Mouse (Mus musculus) liver, postnatal 0 days (tissue): ENCODE results near the gene Tfec. TPM values are rescaled to one million over a fixed set of nuclear protein-coding genes. Genes with fewer than 3 reads are reported as not detected.

Source experiments
- ATAC-seq: fragments of 200-750 bp; cut with Nextera tagmentation; 2 replicates; pipeline ENCODE4 v1.8.0; 2017; ENCODE audit warnings: mild to moderate bottlenecking, moderate library complexity
- DNase-seq: peaks from one replicate; pipeline ENCODE4 v3.0.0-alpha.2; 2016
- H3K27ac ChIP-seq: fragments of 300-500 bp; sonication (generic); 2 replicates; pipeline ENCODE4 v1.5.1; 2014; ENCODE audit warnings: antibody characterized with exemption, moderate library complexity, mild to moderate bottlenecking, low read depth
- H3K27me3 ChIP-seq: fragments of 300-500 bp; sonication (generic); 2 replicates; pipeline ENCODE4 v1.6.1; 2014; ENCODE audit warnings: low read length, control low read depth, mixed read lengths; ENCODE audit not compliant: insufficient read depth
- H3K36me3 ChIP-seq: fragments of 300-500 bp; sonication (generic); replicated peaks from 2 replicates; pipeline ENCODE4 v1.6.1; 2014; ENCODE audit warnings: mild to moderate bottlenecking, control low read depth, low read length, moderate library complexity, mixed read lengths; ENCODE audit not compliant: insufficient read depth
- H3K4me1 ChIP-seq: fragments of 300-500 bp; sonication (generic); 2 replicates; pipeline ENCODE4 v1.6.1; 2014; ENCODE audit warnings: antibody characterized with exemption, mild to moderate bottlenecking, control low read depth; ENCODE audit not compliant: insufficient read depth
- H3K4me2 ChIP-seq: fragments of 300-500 bp; sonication (generic); 2 replicates; pipeline ENCODE4 v1.6.1; 2014; ENCODE audit warnings: low read depth, mild to moderate bottlenecking, low read length, moderate library complexity, mixed read lengths
- H3K4me3 ChIP-seq: fragments of 300-500 bp; sonication (generic); 2 replicates; pipeline ENCODE4 v1.5.1; 2014; ENCODE audit warnings: low read depth, low read length
- H3K9ac ChIP-seq: fragments of 300-500 bp; sonication (generic); replicated peaks from 2 replicates; pipeline ENCODE4 v1.6.1; 2014; ENCODE audit warnings: mild to moderate bottlenecking, moderate library complexity
- H3K9me3 ChIP-seq: fragments of 300-500 bp; sonication (generic); 2 replicates; pipeline ENCODE4 v1.6.1; 2016; ENCODE audit warnings: mild to moderate bottlenecking, control low read depth, low read length, mixed read lengths
- CTCF ChIP-seq: sonication (generic); IDR thresholded peaks from 2 replicates; pipeline ENCODE4 v1.5.1; 2016; ENCODE audit warnings: antibody characterized with exemption, low read depth
- EP300 ChIP-seq: IDR thresholded peaks from 2 replicates; pipeline ENCODE4 v1.6.1; 2016; ENCODE audit warnings: antibody characterized with exemption, low read depth, mild to moderate bottlenecking
- WGBS: fragments of 180-500 bp; shearing (Covaris S2); extraction: QIAGEN DNeasy Blood & Tissue Kit; methylation state at CpG from one replicate; pipeline ENCODE4 v1.1.7; 2014; ENCODE audit not compliant: insufficient replicate concordance; 5-methylcytosine and 5-hydroxymethylcytosine counted together
- polyA plus RNA-seq: library from polyadenylated mRNA; unstranded; fragments of >200 nt; fragmentation: Nextera tagmentation; extraction: Ambion mirVana; gene quantifications from 2 replicates; pipeline ENCODE4 v1.2.1, GENCODE M21; 2015

Tfec gene
- polyA plus RNA-seq, 1 experiment from 2014 or later = 4.3 TPM

GRCm38 (mm10) chr6:16806302-16806701 is 91.9 kb downstream of the Tfec start:
- no peaks in the 10 kb centered on the region for H3K36me3 ChIP-seq
- no peak overlapping the region for H3K9ac ChIP-seq
- H3K4me1 ChIP-seq = no peaks in the 10 kb centered on the region
- H3K4me2 ChIP-seq = no peak overlapping the region
- H3K9me3 ChIP-seq = no peaks in the 10 kb centered on the region
- H3K4me3 ChIP-seq = no peak overlapping the region
- DNase-seq = no peak
- no peaks in the 10 kb centered on the region for H3K27me3 ChIP-seq
- no peak overlapping the region for H3K27ac ChIP-seq
- TF ChIP-seq CTCF (no peak), EP300 (no peak)
- WGBS = 53% methylated on average over 1 of the region's 1 CpGs
- no peak for ATAC-seq

GRCm38 (mm10) chr6:16797669-16798068 is 100.6 kb downstream of the Tfec start:
- DNase-seq = no peak
- H3K4me2 ChIP-seq = no peak overlapping the region

GRCm38 (mm10) chr6:16796914-16797313 is 101.3 kb downstream of the Tfec start:
- no peak for ATAC-seq
- no peak for DNase-seq
- Histone ChIP-seq H3K36me3 (no peaks in the 10 kb centered on the region), H3K27me3 (no peaks in the 10 kb centered on the region), H3K4me3 (no peak overlapping the region), H3K27ac (no peak overlapping the region), H3K9me3 (no peaks in the 10 kb centered on the region), H3K4me2 (no peak overlapping the region), H3K9ac (no peak overlapping the region), H3K4me1 (no peaks in the 10 kb centered on the region)
- TF ChIP-seq EP300 = no peak
- 76% methylated on average over 9 of the region's 9 CpGs for WGBS

More at GRCm38 (mm10) chr6:16797669-16798068, 100.6 kb downstream of the Tfec start:
- Histone ChIP-seq H3K9me3 (no peaks in the 10 kb centered on the region), H3K27ac (no peak overlapping the region), H3K36me3 (no peaks in the 10 kb centered on the region), H3K4me3 (no peak overlapping the region), H3K27me3 (no peaks in the 10 kb centered on the region), H3K4me1 (no peaks in the 10 kb centered on the region), H3K9ac (no peak overlapping the region)
- TF ChIP-seq EP300 (no peak), CTCF (peak; percentile 47)
- no peak for ATAC-seq
- 45% methylated on average over 10 of the region's 10 CpGs for WGBS

GRCm38 (mm10) chr6:16794036-16794435 is 104.2 kb downstream of the Tfec start:
- TF ChIP-seq CTCF (no peak), EP300 (no peak)
- H3K9ac ChIP-seq = no peak overlapping the region
- DNase-seq = no peak
- H3K9me3 ChIP-seq = no peaks in the 10 kb centered on the region
- H3K27ac ChIP-seq = no peak overlapping the region
- ATAC-seq = no peak
- H3K4me3 ChIP-seq = no peak overlapping the region
- 68% methylated on average over 7 of the region's 7 CpGs for WGBS
- no peaks in the 10 kb centered on the region for H3K36me3 ChIP-seq
- no peaks in the 10 kb centered on the region for H3K4me1 ChIP-seq
- H3K27me3 ChIP-seq = no peaks in the 10 kb centered on the region
- no peak overlapping the region for H3K4me2 ChIP-seq

- DNase-seq (no peak), ATAC-seq (no peak)
- WGBS = 77% methylated on average over 3 of the region's 3 CpGs
- no peaks in the 10 kb centered on the region for H3K27me3 ChIP-seq
- H3K36me3 ChIP-seq = no peaks in the 10 kb centered on the region
- no peak overlapping the region for H3K9ac ChIP-seq
- no peaks in the 10 kb centered on the region for H3K4me1 ChIP-seq
- H3K4me3 ChIP-seq = no peak overlapping the region
- H3K9me3 ChIP-seq = no peaks in the 10 kb centered on the region
- TF ChIP-seq CTCF = no peak
- TF ChIP-seq EP300 = no peak
- H3K4me2 ChIP-seq = no peak overlapping the region
- H3K27ac ChIP-seq = no peak overlapping the region
These were observed 113.1 kb downstream of the Tfec start for GRCm38 (mm10) chr6:16785166-16785565.

Other genes with a start within 250 kb of the Tfec start
- gene Tes, start 166.7 kb upstream of the Tfec start, polyA plus RNA-seq = 7.7 and 8.0 TPM in 2 replicates